In genomic region chr11:102581281-102582015, GRCm38 (mm10) we compare ENCODE assay signal across 8 mouse cellular contexts. TPM values are rescaled to one million over a fixed set of nuclear protein-coding genes. Genes with fewer than 3 reads are reported as not detected.
DNase-seq lines count a peak whose midpoint lies in the region; ATAC-seq and TF ChIP-seq lines count a peak whose summit lies in the region.

No protein-coding gene starts in this region.

- H3K27me3 ChIP-seq in lung, postnatal 0 days (replicated peaks; ENCODE audit: insufficient read depth, low read length), result no peaks in the 10 kb centered on the region
- H3K27me3 ChIP-seq in forebrain, embryonic 12.5 days, result peaks cover 5% of the 10 kb centered on the region; the same call in 1 of the 2 replicates
- H3K27me3 ChIP-seq in intestine, embryonic 15.5 days (replicated peaks), result no peaks in the 10 kb centered on the region
- no peaks in the 10 kb centered on the region for H3K27me3 ChIP-seq in stomach, embryonic 14.5 days (ENCODE audit: control insufficient read depth, insufficient read depth, low read length)

- H3K9me3 ChIP-seq in lung, postnatal 0 days (ENCODE audit: low read length), result no peaks in the 10 kb centered on the region
- 0 out of 2 replicates have a peak, but pooled peaks cover 2% of the 10 kb centered on the region for H3K9me3 ChIP-seq in forebrain, embryonic 12.5 days
- no peaks in the 10 kb centered on the region for H3K9me3 ChIP-seq in intestine, embryonic 15.5 days
- no peaks in the 10 kb centered on the region; the same call in 1 of the 2 replicates for H3K9me3 ChIP-seq in stomach, embryonic 14.5 days (ENCODE audit: control insufficient read depth, low read depth, low read length)

- peaks cover 15% of the 10 kb centered on the region; the same call in 1 of the 2 replicates for H3K4me1 ChIP-seq in lung, postnatal 0 days (ENCODE audit: insufficient read depth, low read depth, low read length)
- H3K4me1 ChIP-seq in lung, adult 2 months (ENCODE audit: control insufficient read depth, insufficient read depth, low read length), result peaks cover 7% of the 10 kb centered on the region; the same call in 1 of the 2 replicates
- H3K4me1 ChIP-seq in forebrain, embryonic 12.5 days, result peaks cover 56% of the 10 kb centered on the region
- peaks cover 24% of the 10 kb centered on the region for H3K4me1 ChIP-seq in intestine, embryonic 15.5 days (replicated peaks)
- peaks cover 26% of the 10 kb centered on the region for H3K4me1 ChIP-seq in stomach, embryonic 14.5 days (ENCODE audit: control insufficient read depth, insufficient read depth, low read length)

- H3K4me3 ChIP-seq in lung, postnatal 0 days (ENCODE audit: low read depth, low read length), result no peak overlapping the region
- H3K4me3 ChIP-seq in lung, adult 2 months (replicated peaks; ENCODE audit: extremely low read depth, low read depth, low read length), result no peak overlapping the region
- no peak overlapping the region for H3K4me3 ChIP-seq in forebrain, embryonic 12.5 days (replicated peaks)
- H3K4me3 ChIP-seq in intestine, embryonic 15.5 days (replicated peaks), result no peak overlapping the region
- H3K4me3 ChIP-seq in stomach, embryonic 14.5 days (ENCODE audit: low read depth, low read length), result no peak overlapping the region

- no peak for TF ChIP-seq POLR2A in lung, adult 2 months (IDR thresholded peaks at IDR 0.05; ENCODE audit: borderline replicate concordance, extremely low read depth, low read depth, low read length)

- no peak overlapping the region for H3K4me2 ChIP-seq in lung, postnatal 0 days (replicated peaks; ENCODE audit: low read depth, low read length)
- peak overlapping the region; percentile 25; the same call in 1 of the 2 replicates for H3K4me2 ChIP-seq in forebrain, embryonic 12.5 days
- no peak overlapping the region for H3K4me2 ChIP-seq in intestine, embryonic 15.5 days (replicated peaks)
- H3K4me2 ChIP-seq in stomach, embryonic 14.5 days (replicated peaks; ENCODE audit: low read depth, low read length), result no peak overlapping the region

- intact Hi-C loops in left cerebral cortex, postnatal 14 days (cut with DNase I), result no loop called here

- no peak for ATAC-seq in lung, postnatal 0 days
- ATAC-seq in forebrain, embryonic 12.5 days (ENCODE audit: low FRiP score), result no peak
- ATAC-seq in intestine, embryonic 15.5 days, result no peak
- ATAC-seq in stomach, embryonic 14.5 days (ENCODE audit: insufficient number of reproducible peaks, insufficient read depth, low FRiP score, low read depth), result no peak
- no peak for ATAC-seq in inflammation-experienced regulatory T-cells, adult 6 months

- no peak for TF ChIP-seq EP300 in lung, postnatal 0 days (IDR thresholded peaks at IDR 0.05)

- H3K27ac ChIP-seq in lung, postnatal 0 days (ENCODE audit: low read length), result peak overlapping the region; percentile 35; the same call in 1 of the 2 replicates
- H3K27ac ChIP-seq in forebrain, embryonic 12.5 days, result peak overlapping the region; percentile 89
- H3K27ac ChIP-seq in intestine, embryonic 15.5 days, result peak overlapping the region; percentile 77
- H3K27ac ChIP-seq in stomach, embryonic 14.5 days (ENCODE audit: low read length), result peak overlapping the region; percentile 87

- no peak for TF ChIP-seq CTCF in lung, postnatal 0 days (IDR thresholded peaks at IDR 0.05)
- no peak for TF ChIP-seq CTCF in lung, adult 2 months (IDR thresholded peaks at IDR 0.05; ENCODE audit: insufficient read depth, low read length)

- H3K36me3 ChIP-seq in lung, postnatal 0 days (ENCODE audit: insufficient read depth, low read length), result no peaks in the 10 kb centered on the region
- H3K36me3 ChIP-seq in forebrain, embryonic 12.5 days (replicated peaks), result no peaks in the 10 kb centered on the region
- H3K36me3 ChIP-seq in intestine, embryonic 15.5 days, result no peaks in the 10 kb centered on the region
- H3K36me3 ChIP-seq in stomach, embryonic 14.5 days (ENCODE audit: control insufficient read depth, insufficient read depth, low read length), result no peaks in the 10 kb centered on the region

- no peak for DNase-seq in lung, postnatal 0 days (ENCODE audit: low spot score)
- DNase-seq in lung, adult 2 months, result no peak
- DNase-seq in embryo, embryonic 11 days, result no peak
- no peak for DNase-seq in left cerebral cortex, postnatal 14 days (ENCODE audit: low spot score in 2 of 2)

- 22% methylated on average over 11 of the region's 11 CpGs for WGBS in lung, postnatal 0 days
- 40% methylated on average over 11 of the region's 11 CpGs for WGBS in lung, adult 2 months
- 8% methylated on average over 11 of the region's 11 CpGs for WGBS in forebrain, embryonic 12.5 days
- WGBS in intestine, embryonic 15.5 days, result 34% methylated on average over 11 of the region's 11 CpGs
- 25% methylated on average over 11 of the region's 11 CpGs for WGBS in stomach, embryonic 14.5 days

- H3K9ac ChIP-seq in lung, postnatal 0 days (replicated peaks; ENCODE audit: low read depth), result no peak overlapping the region
- peak overlapping the region; percentile 33; the same call in 1 of the 2 replicates for H3K9ac ChIP-seq in forebrain, embryonic 12.5 days
- 0 out of 2 replicates have a peak overlapping the region, but pooled peaks have one; percentile 15 for H3K9ac ChIP-seq in intestine, embryonic 15.5 days
- H3K9ac ChIP-seq in stomach, embryonic 14.5 days (replicated peaks; ENCODE audit: low read depth, low read length), result no peak overlapping the region

RNA-seq across cellular contexts. Expression of gene Gm11627, which starts 2.2 kb away (rescaled TPM):
- 8.0 and 11.4 TPM in 2 replicates for polyA plus RNA-seq in lung, postnatal 0 days (2015; fragmentation: Nextera tagmentation; extraction: Ambion mirVana)
- polyA plus RNA-seq in lung, adult 2 months (2012; rRNA removed), result 2.4 and 2.5 TPM in 2 replicates
- 11.7 and 12.5 TPM in 2 replicates for polyA plus RNA-seq in forebrain, embryonic 12.5 days (2016; fragmentation: Nextera tagmentation; extraction: Ambion mirVana)
- 12.0 and 14.5 TPM in 2 replicates for polyA plus RNA-seq in intestine, embryonic 15.5 days (2015; fragmentation: Nextera tagmentation; extraction: Ambion mirVana)
- 15.9 and 18.9 TPM in 2 replicates for polyA plus RNA-seq in stomach, embryonic 14.5 days (2014; fragmentation: Nextera tagmentation; extraction: Ambion mirVana)
- polyA plus RNA-seq in inflammation-experienced regulatory T-cells, adult 6 months (2017; shearing (Covaris generic)), result not detected
- total RNA-seq in left cerebral cortex, postnatal 14 days (2021), result 1 to 10 TPM; 3.5 to 9.8 TPM

RNA-seq across cellular contexts. Expression of gene Fzd2, which starts 22.7 kb away (rescaled TPM):
- 19.6 and 20.8 TPM in 2 replicates for polyA plus RNA-seq in lung, postnatal 0 days (2015; fragmentation: Nextera tagmentation; extraction: Ambion mirVana)
- polyA plus RNA-seq in lung, adult 2 months (2012; rRNA removed), result 45.5 and 50.9 TPM in 2 replicates
- polyA plus RNA-seq in forebrain, embryonic 12.5 days (2016; fragmentation: Nextera tagmentation; extraction: Ambion mirVana), result 42.2 and 42.3 TPM in 2 replicates
- polyA plus RNA-seq in intestine, embryonic 15.5 days (2015; fragmentation: Nextera tagmentation; extraction: Ambion mirVana), result 15.6 and 15.9 TPM in 2 replicates
- 30.5 and 30.6 TPM in 2 replicates for polyA plus RNA-seq in stomach, embryonic 14.5 days (2014; fragmentation: Nextera tagmentation; extraction: Ambion mirVana)
- polyA plus RNA-seq in inflammation-experienced regulatory T-cells, adult 6 months (2017; shearing (Covaris generic)), result not detected
- 10 to 100 TPM; 10.6 to 11.1 TPM for total RNA-seq in left cerebral cortex, postnatal 14 days (2021)

RNA-seq across cellular contexts. Expression of gene Gpatch8, which starts 25.3 kb away (rescaled TPM):
- polyA plus RNA-seq in lung, postnatal 0 days (2015; fragmentation: Nextera tagmentation; extraction: Ambion mirVana), result 25.3 and 27.4 TPM in 2 replicates
- 15.0 and 17.3 TPM in 2 replicates for polyA plus RNA-seq in lung, adult 2 months (2012; rRNA removed)
- polyA plus RNA-seq in forebrain, embryonic 12.5 days (2016; fragmentation: Nextera tagmentation; extraction: Ambion mirVana), result 66.6 and 67.9 TPM in 2 replicates
- 41.7 and 43.1 TPM in 2 replicates for polyA plus RNA-seq in intestine, embryonic 15.5 days (2015; fragmentation: Nextera tagmentation; extraction: Ambion mirVana)
- polyA plus RNA-seq in stomach, embryonic 14.5 days (2014; fragmentation: Nextera tagmentation; extraction: Ambion mirVana), result 55.4 and 64.7 TPM in 2 replicates
- 10 to 100 TPM; 58.6 to 77.0 (median 60.5) TPM for polyA plus RNA-seq in inflammation-experienced regulatory T-cells, adult 6 months (2017; shearing (Covaris generic))
- 10 to 100 TPM; 52.1 to 62.1 TPM for total RNA-seq in left cerebral cortex, postnatal 14 days (2021)

Comparison
In these comparisons a context has a peak if more than half of its experiments do, and no peak if none do; other contexts are left out.
1. H3K27ac ChIP-seq: peak in every context shown above with its lines; median percentile 89 in forebrain, embryonic 12.5 days; 87 in stomach, embryonic 14.5 days; 77 in intestine, embryonic 15.5 days; 35 in lung, postnatal 0 days.
2. H3K9ac ChIP-seq: peak in forebrain, embryonic 12.5 days (single experiment) and intestine, embryonic 15.5 days (single experiment); none in lung, postnatal 0 days (single experiment) and stomach, embryonic 14.5 days (single experiment).
3. RNA of gene Fzd2, which starts 22.7 kb away (polyA plus RNA-seq): 45.5 to 50.9 TPM in lung, adult 2 months, 42.2 to 42.3 TPM in forebrain, embryonic 12.5 days, 30.5 to 30.6 TPM in stomach, embryonic 14.5 days, 19.6 to 20.8 TPM in lung, postnatal 0 days and 15.6 to 15.9 TPM in intestine, embryonic 15.5 days; not detected in inflammation-experienced regulatory T-cells, adult 6 months; every median in the first group is over 10 times any median in the second.